Mouse (Mus musculus) heart, postnatal 14 days (tissue): ENCODE results near the gene Gm4985. TPM values are rescaled to one million over a fixed set of nuclear protein-coding genes. Genes with fewer than 3 reads are reported as not detected.
"Not testable (repeated sequence)": the region's sequence is repeated elsewhere in the genome, so short reads cannot be mapped to it uniquely, and the experiment has no call there.

Experiments
- DNase-seq, 2 experiments: peaks; one replicate each; pipeline ENCODE4 v3.0.0; 2021 to 2022
- intact Hi-C: fragments of 180-260 bp; cut with DNase I; formaldehyde crosslinking; loops from one replicate; pipeline ENCODE4 v1.15.1; 2025
- long read RNA-seq, 2 experiments: library from polyadenylated mRNA; stranded (forward); transcript quantifications; one replicate each; pipeline ENCODE4 v2.0.0; 2021
- microRNA-seq, 2 experiments: library from miRNA; unstranded; fragments of <30 nt; microRNA quantifications; one replicate each; pipeline ENCODE4 v1.2.0; 2021 to 2022
- total RNA-seq, 2 experiments: library from RNA; stranded (reverse); gene quantifications; 2 replicates each; pipeline ENCODE4 v1.2.3; 2021

Gm4985 gene
- not detected for total RNA-seq
- long read RNA-seq, experiment 1 = 0 reads
- long read RNA-seq, experiment 2 = 0 reads

- DNase-seq, intact Hi-C loops: not testable (repeated sequence)
These were observed at the start of gene Gm4985 for GRCm38 (mm10) chrX:23958834-23959233. TSS of gene Gm4985 (minus strand) at chrX:23958934.

GRCm38 (mm10) chrX:23954161-23954560 lies 4.6 kb downstream of the Gm4985 start:
- DNase-seq = no peak
- intact Hi-C loops = no loop called here

Small RNA genes lying within 50 kb of the gene (microRNA-seq; reads per million reads assigned to microRNA genes)
- 0 reads per million in 2 experiments for gene Gm25299

Other genes starting within 250 kb of the Gm4985 start
- not detected for gene Gm4907, start 76.4 kb downstream of the Gm4985 start, total RNA-seq